Mouse (Mus musculus) intestine, postnatal 0 days (tissue): ENCODE results near the gene Pou2f3. TPM values are rescaled to one million over a fixed set of nuclear protein-coding genes. Genes with fewer than 3 reads are reported as not detected.

Source experiments
- ATAC-seq: fragments of 200-750 bp; cut with Nextera tagmentation; 2 replicates; pipeline ENCODE4 v1.8.0; 2017; ENCODE audit warnings: mild to moderate bottlenecking, moderate TSS enrichment, moderate library complexity
- H3K27ac ChIP-seq: fragments of 300-500 bp; sonication (generic); 2 replicates; pipeline ENCODE4 v1.5.1; 2014; ENCODE audit warnings: mild to moderate bottlenecking, low read depth, low read length, moderate library complexity
- H3K27me3 ChIP-seq: fragments of 300-500 bp; sonication (generic); replicated peaks from 2 replicates; pipeline ENCODE4 v1.6.1; 2014; ENCODE audit warnings: low read length, mixed read lengths; ENCODE audit not compliant: control insufficient read depth, insufficient read depth
- H3K36me3 ChIP-seq: fragments of 300-500 bp; sonication (generic); 2 replicates; pipeline ENCODE4 v1.6.1; 2014; ENCODE audit warnings: mild to moderate bottlenecking, moderate library complexity; ENCODE audit not compliant: control insufficient read depth, insufficient read depth
- H3K4me1 ChIP-seq: fragments of 300-500 bp; sonication (generic); replicated peaks from 2 replicates; pipeline ENCODE4 v1.6.1; 2014; ENCODE audit warnings: antibody characterized with exemption, low read length, mixed read lengths; ENCODE audit not compliant: control insufficient read depth, insufficient read depth
- H3K4me2 ChIP-seq: fragments of 300-500 bp; sonication (generic); replicated peaks from 2 replicates; pipeline ENCODE4 v1.6.1; 2014; ENCODE audit warnings: low read depth, mild to moderate bottlenecking, moderate library complexity
- H3K4me3 ChIP-seq: fragments of 300-500 bp; sonication (generic); 2 replicates; pipeline ENCODE4 v1.5.1; 2014; ENCODE audit warnings: low read depth, low read length
- H3K9ac ChIP-seq: fragments of 300-500 bp; sonication (generic); 2 replicates; pipeline ENCODE4 v1.6.1; 2014; ENCODE audit warnings: mild to moderate bottlenecking, low read depth, low read length
- H3K9me3 ChIP-seq: fragments of 300-500 bp; sonication (generic); 2 replicates; pipeline ENCODE4 v1.6.1; 2016; ENCODE audit warnings: mixed run types; ENCODE audit not compliant: control insufficient read depth
- CTCF ChIP-seq: sonication (generic); IDR thresholded peaks from 2 replicates; pipeline ENCODE4 v1.5.1; 2016; ENCODE audit warnings: low read depth, mild to moderate bottlenecking, control low read depth, antibody characterized with exemption, moderate library complexity
- WGBS: fragments of 180-500 bp; shearing (Covaris S2); extraction: QIAGEN DNeasy Blood & Tissue Kit; methylation state at CpG from one replicate; pipeline ENCODE4 v1.1.7; 2014; 5-methylcytosine and 5-hydroxymethylcytosine counted together
- polyA plus RNA-seq: library from polyadenylated mRNA; unstranded; fragments of >200 nt; fragmentation: Nextera tagmentation; extraction: Ambion mirVana; gene quantifications from 2 replicates; pipeline ENCODE4 v1.2.1, GENCODE M21; 2015

Gene Pou2f3
- polyA plus RNA-seq, 1 experiment from 2014 or later: 0.18 TPM

- peaks cover 45% of the 10 kb centered on the region for H3K4me1 ChIP-seq
- peak overlapping the region; percentile 82 for H3K27ac ChIP-seq
- WGBS: 67% methylated on average over 10 of the region's 10 CpGs
- no peak overlapping the region for H3K4me3 ChIP-seq
- no peaks in the 10 kb centered on the region for H3K27me3 ChIP-seq
- peaks cover 3% of the 10 kb centered on the region; the same call in 1 of the 2 replicates for H3K36me3 ChIP-seq
- H3K9ac ChIP-seq: no peak overlapping the region
- no peak overlapping the region for H3K4me2 ChIP-seq
- no peak for TF ChIP-seq CTCF
- H3K9me3 ChIP-seq: no peaks in the 10 kb centered on the region
- peak; percentile 11 for ATAC-seq
These were observed 19.3 kb upstream of the Pou2f3 start for GRCm38 (mm10) chr9:43229398-43229895.

- H3K4me2 ChIP-seq: no peak overlapping the region
- TF ChIP-seq CTCF: no peak
- peaks cover 45% of the 10 kb centered on the region for H3K4me1 ChIP-seq
- no peaks in the 10 kb centered on the region for H3K27me3 ChIP-seq
- peaks cover 10% of the 10 kb centered on the region; the same call in 1 of the 2 replicates for H3K36me3 ChIP-seq
- 78% methylated on average over 2 of the region's 2 CpGs for WGBS
- peak overlapping the region; percentile 82 for H3K27ac ChIP-seq
- no peaks in the 10 kb centered on the region for H3K9me3 ChIP-seq
- H3K4me3 ChIP-seq: no peak overlapping the region
- ATAC-seq: no peak
- H3K9ac ChIP-seq: no peak overlapping the region
These were observed 18.6 kb upstream of the Pou2f3 start for GRCm38 (mm10) chr9:43228745-43229144.

GRCm38 (mm10) chr9:43227626-43228025 is 17.5 kb upstream of the Pou2f3 start:
- H3K4me2 ChIP-seq: peak overlapping the region; percentile 43; the same call in 1 of the 2 replicates
- H3K36me3 ChIP-seq: peaks cover 19% of the 10 kb centered on the region; the same call in 1 of the 2 replicates
- no peaks in the 10 kb centered on the region for H3K27me3 ChIP-seq
- H3K4me3 ChIP-seq: no peak overlapping the region
- WGBS: 34% methylated on average over 8 of the region's 8 CpGs
- peak; percentile 77 for ATAC-seq
- TF ChIP-seq CTCF: no peak
- H3K9ac ChIP-seq: no peak overlapping the region
- peaks cover 45% of the 10 kb centered on the region for H3K4me1 ChIP-seq
- no peaks in the 10 kb centered on the region for H3K9me3 ChIP-seq
- H3K27ac ChIP-seq: peak overlapping the region; percentile 93

GRCm38 (mm10) chr9:43226573-43227160 is 16.5 kb upstream of the Pou2f3 start:
- TF ChIP-seq CTCF: no peak

GRCm38 (mm10) chr9:43225481-43225880 is 15.3 kb upstream of the Pou2f3 start:
- no peak for ATAC-seq
- H3K4me2 ChIP-seq: no peak overlapping the region
- no peaks in the 10 kb centered on the region for H3K27me3 ChIP-seq
- 38% methylated on average over 2 of the region's 2 CpGs for WGBS
- peaks cover 34% of the 10 kb centered on the region for H3K4me1 ChIP-seq
- no peaks in the 10 kb centered on the region for H3K9me3 ChIP-seq
- peak overlapping the region; percentile 93 for H3K27ac ChIP-seq
- H3K9ac ChIP-seq: peak overlapping the region; percentile 31; the same call in 1 of the 2 replicates
- peaks cover 36% of the 10 kb centered on the region for H3K36me3 ChIP-seq
- TF ChIP-seq CTCF: no peak
- H3K4me3 ChIP-seq: no peak overlapping the region

More at GRCm38 (mm10) chr9:43226573-43227160, 16.5 kb upstream of the Pou2f3 start:
- Histone ChIP-seq H3K27me3 (no peaks in the 10 kb centered on the region), H3K4me1 (peaks cover 38% of the 10 kb centered on the region), H3K9ac (0 out of 2 replicates have a peak overlapping the region, but pooled peaks have one; percentile 11), H3K4me3 (no peak overlapping the region), H3K27ac (peak overlapping the region; percentile 93), H3K4me2 (peak overlapping the region; percentile 43), H3K9me3 (no peaks in the 10 kb centered on the region), H3K36me3 (peaks cover 28% of the 10 kb centered on the region; the same call in 1 of the 2 replicates)
- WGBS: 18% methylated on average over 9 of the region's 9 CpGs
- peak; percentile 80 for ATAC-seq

- no peak for TF ChIP-seq CTCF
- H3K4me2 ChIP-seq: peak overlapping the region; percentile 7; the same call in 1 of the 2 replicates
- H3K9ac ChIP-seq: peak overlapping the region; percentile 31
- 32% methylated on average over 11 of the region's 11 CpGs for WGBS
- no peak overlapping the region for H3K4me3 ChIP-seq
- no peak for ATAC-seq
- no peaks in the 10 kb centered on the region for H3K27me3 ChIP-seq
- H3K36me3 ChIP-seq: peaks cover 37% of the 10 kb centered on the region
- peaks cover 28% of the 10 kb centered on the region for H3K4me1 ChIP-seq
- no peaks in the 10 kb centered on the region for H3K9me3 ChIP-seq
- H3K27ac ChIP-seq: peak overlapping the region; percentile 93; the same call in 1 of the 2 replicates
These were observed 14.7 kb upstream of the Pou2f3 start for GRCm38 (mm10) chr9:43224771-43225355.
